Mouse (Mus musculus): ENCODE data around the gene Tfr2. TPM values are rescaled to one million over a fixed set of nuclear protein-coding genes. Genes with fewer than 3 reads are reported as not detected.

The Tfr2 gene
- total and polyA plus RNA-seq, 3 experiments = 96.2 to 112 TPM; not detected in 1

DNA sequence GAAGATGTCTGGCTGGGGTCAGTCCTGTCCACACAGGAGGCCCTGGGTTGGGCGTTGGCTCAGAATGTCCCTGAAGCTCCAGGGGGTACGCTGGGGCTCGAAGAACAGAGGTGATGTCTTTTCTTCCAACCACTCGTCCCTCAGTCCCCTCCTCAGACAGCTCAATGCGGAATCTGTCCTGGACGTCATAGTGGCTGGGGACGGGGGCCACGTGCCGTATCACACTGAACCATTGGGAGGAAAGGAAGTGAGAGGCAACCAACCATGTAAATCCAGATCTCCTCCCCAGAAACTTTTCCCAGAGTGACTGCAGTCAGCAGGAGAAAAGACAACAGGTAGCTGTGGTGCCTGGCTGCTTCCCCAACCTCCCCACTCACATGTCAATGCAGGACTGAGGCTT is 30.0 kb downstream of the Tfr2 start:
- peak; percentile 21; the same call in 1 of the 2 replicates for TF ChIP-seq MAZ (IDR thresholded peaks at IDR 0.05; ENCODE audit: low read depth, low read length)
- 0 out of 2 replicates have a peak, but pooled peaks have one; percentile 8 for TF ChIP-seq ELF1 (IDR thresholded peaks at IDR 0.05; ENCODE audit: low read depth, low read length)
- peak; percentile 82 for TF ChIP-seq MAX (IDR thresholded peaks at IDR 0.05; ENCODE audit: low read length)
- TF ChIP-seq USF1 (IDR thresholded peaks at IDR 0.05; ENCODE audit: low read depth, low read length) = peak; percentile 79
- no peak for TF ChIP-seq USF2 (IDR thresholded peaks at IDR 0.05; ENCODE audit: borderline replicate concordance in 1 of 2, insufficient read depth in 1 of 2, low read depth in 1 of 2, low read length in 2 of 2)
- TF ChIP-seq MXI1 (IDR thresholded peaks at IDR 0.05; ENCODE audit: low read depth, low read length) = peak; percentile 78; the same call in 1 of the 2 replicates
- TF ChIP-seq POLR2AphosphoS2 (IDR thresholded peaks at IDR 0.05; ENCODE audit: low read length) = no peak
- no peak for TF ChIP-seq POLR2A (IDR thresholded peaks at IDR 0.05; ENCODE audit: control insufficient read depth in 1 of 2, insufficient read depth in 1 of 2, low read depth in 1 of 2, low read length in 2 of 2, poor library complexity in 1 of 2)
- peak; percentile 49; the same call in 1 of the 2 replicates for TF ChIP-seq SIN3A (IDR thresholded peaks at IDR 0.05; ENCODE audit: low read length)
- peak; percentile 53; the same call in 1 of the 2 replicates for TF ChIP-seq BHLHE40 (IDR thresholded peaks at IDR 0.05; ENCODE audit: borderline replicate concordance, low read depth, low read length)
- TF ChIP-seq JUND (IDR thresholded peaks at IDR 0.05; ENCODE audit: low read depth, low read length) = no peak
- peak; percentile 31; the same call in 1 of the 2 replicates for TF ChIP-seq TCF12 (IDR thresholded peaks at IDR 0.05; ENCODE audit: low read depth, low read length)
- no peaks in the 10 kb centered on the region for H3K27me3 ChIP-seq (ENCODE audit: control insufficient read depth in 1 of 2, insufficient read depth in 2 of 2, low read length in 2 of 2)
- H3K79me2 ChIP-seq (ENCODE audit: control insufficient read depth, insufficient read depth, low read length, poor library complexity) = peaks cover 14% of the 10 kb centered on the region
- peaks cover 0 to 13% of the 10 kb centered on the region in 2 experiments; a peak in 2 of 4 replicates for H3K36me3 ChIP-seq (ENCODE audit: control insufficient read depth in 1 of 2, insufficient read depth in 2 of 2, low read length in 2 of 2)
- H3K9me3 ChIP-seq (replicated peaks; ENCODE audit: insufficient read depth, low read length) = no peaks in the 10 kb centered on the region
- DNase-seq (ENCODE audit: low read depth, low spot score) = peak; percentile 70
- peak overlapping the region; percentile 16 for H3K27ac ChIP-seq (ENCODE audit: control insufficient read depth, low read depth, low read length)
- H3K4me1 ChIP-seq (ENCODE audit: control insufficient read depth in 1 of 2, insufficient read depth in 2 of 2, low read length in 2 of 2) = peaks cover 10 to 26% of the 10 kb centered on the region in 2 experiments
- H3K4me3 ChIP-seq (ENCODE audit: control insufficient read depth in 1 of 2, insufficient read depth in 1 of 2, low read depth in 2 of 2, low read length in 2 of 2) = peak overlapping the region; percentile 83 to 99
- H3K9ac ChIP-seq (ENCODE audit: control insufficient read depth, low read depth, low read length, poor library complexity, severe bottlenecking) = peak overlapping the region; percentile 82

GRCm38 (mm10) chr5:137600281-137600618 is 30.6 kb downstream of the Tfr2 start:
- DNase-seq (ENCODE audit: low read depth, low spot score) = no peak
- H3K27ac ChIP-seq (ENCODE audit: control insufficient read depth, low read depth, low read length) = peak overlapping the region; percentile 16
- no peaks in the 10 kb centered on the region for H3K9me3 ChIP-seq (replicated peaks; ENCODE audit: insufficient read depth, low read length)
- peaks cover 0 to 16% of the 10 kb centered on the region in 2 experiments; a peak in 2 of 4 replicates for H3K36me3 ChIP-seq (ENCODE audit: control insufficient read depth in 1 of 2, insufficient read depth in 2 of 2, low read length in 2 of 2)
- no peaks in the 10 kb centered on the region for H3K27me3 ChIP-seq (ENCODE audit: control insufficient read depth in 1 of 2, insufficient read depth in 2 of 2, low read length in 2 of 2)
- peaks cover 10 to 30% of the 10 kb centered on the region in 2 experiments for H3K4me1 ChIP-seq (ENCODE audit: control insufficient read depth in 1 of 2, insufficient read depth in 2 of 2, low read length in 2 of 2)
- TF ChIP-seq MAZ (IDR thresholded peaks at IDR 0.05; ENCODE audit: low read depth, low read length) = 0 out of 2 replicates have a peak, but pooled peaks have one; percentile 19
- 0 out of 2 replicates have a peak, but pooled peaks have one; percentile 9 for TF ChIP-seq NELFE (IDR thresholded peaks at IDR 0.05; ENCODE audit: low read depth, low read length)
- TF ChIP-seq E2F4 (IDR thresholded peaks at IDR 0.05; ENCODE audit: borderline replicate concordance, low read depth, low read length) = no peak
- peak overlapping the region; percentile 82 for H3K9ac ChIP-seq (ENCODE audit: control insufficient read depth, low read depth, low read length, poor library complexity, severe bottlenecking)
- peak overlapping the region; percentile 83 to 99 for H3K4me3 ChIP-seq (ENCODE audit: control insufficient read depth in 1 of 2, insufficient read depth in 1 of 2, low read depth in 2 of 2, low read length in 2 of 2)
- H3K79me2 ChIP-seq (ENCODE audit: control insufficient read depth, insufficient read depth, low read length, poor library complexity) = peaks cover 14% of the 10 kb centered on the region

All from MEL (cell line).